Mouse (Mus musculus) liver, embryonic 12.5 days (tissue): ENCODE results near the gene Tmem202. TPM values are rescaled to one million over a fixed set of nuclear protein-coding genes. Genes with fewer than 3 reads are reported as not detected.

Experiments used
- ATAC-seq: fragments of 200-750 bp; cut with Nextera tagmentation; 2 replicates; pipeline ENCODE4 v1.8.0; 2017; ENCODE audit warnings: moderate number of reproducible peaks, mild to moderate bottlenecking, moderate library complexity
- H3K27ac ChIP-seq: fragments of 300-500 bp; sonication (generic); 2 replicates; pipeline ENCODE4 v1.5.1; 2016; ENCODE audit warnings: mild to moderate bottlenecking
- H3K27me3 ChIP-seq: fragments of 300-500 bp; sonication (generic); replicated peaks from 2 replicates; pipeline ENCODE4 v1.6.1; 2016; ENCODE audit warnings: mild to moderate bottlenecking, moderate library complexity
- H3K36me3 ChIP-seq: fragments of 300-500 bp; sonication (generic); 2 replicates; pipeline ENCODE4 v1.6.1; 2016; ENCODE audit warnings: mild to moderate bottlenecking, moderate library complexity
- H3K4me1 ChIP-seq: fragments of 300-500 bp; sonication (generic); 2 replicates; pipeline ENCODE4 v1.6.1; 2016
- H3K4me2 ChIP-seq: fragments of 300-500 bp; sonication (generic); 2 replicates; pipeline ENCODE4 v1.6.1; 2016; ENCODE audit warnings: mild to moderate bottlenecking, moderate library complexity
- H3K4me3 ChIP-seq: fragments of 300-500 bp; sonication (generic); 2 replicates; pipeline ENCODE4 v1.5.1; 2016; ENCODE audit warnings: mild to moderate bottlenecking, moderate library complexity
- H3K9ac ChIP-seq: fragments of 300-500 bp; sonication (generic); 2 replicates; pipeline ENCODE4 v1.6.1; 2016; ENCODE audit warnings: mild to moderate bottlenecking, moderate library complexity
- H3K9me3 ChIP-seq: fragments of 300-500 bp; sonication (generic); replicated peaks from 2 replicates; pipeline ENCODE4 v1.6.1; 2016; ENCODE audit warnings: mild to moderate bottlenecking, moderate library complexity
- WGBS: fragments of 180-500 bp; shearing (Covaris S2); methylation state at CpG from one replicate; pipeline ENCODE4 v1.1.7; 2016; ENCODE audit not compliant: insufficient replicate concordance; 5-methylcytosine and 5-hydroxymethylcytosine counted together
- polyA plus RNA-seq: library from polyadenylated mRNA; unstranded; fragments of >200 nt; fragmentation: Nextera tagmentation; extraction: Ambion mirVana; gene quantifications from 2 replicates; pipeline ENCODE4 v1.2.1, GENCODE M21; 2016

The Tmem202 gene
- polyA plus RNA-seq, 1 experiment from 2014 or later = not detected

GRCm38 (mm10) chr9:59486076-59486518, 53.5 kb downstream of the Tmem202 start:
- no peaks in the 10 kb centered on the region for H3K9me3 ChIP-seq
- H3K4me3 ChIP-seq = peak overlapping the region; percentile 99
- no peaks in the 10 kb centered on the region for H3K27me3 ChIP-seq
- H3K27ac ChIP-seq = peak overlapping the region; percentile 99
- H3K9ac ChIP-seq = peak overlapping the region; percentile 92
- H3K4me2 ChIP-seq = peak overlapping the region; percentile 79
- peaks cover 3% of the 10 kb centered on the region; the same call in 1 of the 2 replicates for H3K36me3 ChIP-seq
- H3K4me1 ChIP-seq = peaks cover 38% of the 10 kb centered on the region
- WGBS = under 1% methylated on average over 60 of the region's 71 CpGs
- ATAC-seq = peak; percentile 68

GRCm38 (mm10) chr9:59485511-59486075, 54.1 kb downstream of the Tmem202 start:
- WGBS = under 1% methylated on average over 25 of the region's 34 CpGs
- ATAC-seq = peak; percentile 62
- peaks cover 3% of the 10 kb centered on the region; the same call in 1 of the 2 replicates for H3K36me3 ChIP-seq

GRCm38 (mm10) chr9:59484760-59485159, 54.9 kb downstream of the Tmem202 start:
- peak overlapping the region; percentile 99; the same call in 1 of the 2 replicates for H3K27ac ChIP-seq
- H3K36me3 ChIP-seq = peaks cover 7% of the 10 kb centered on the region
- H3K9me3 ChIP-seq = no peaks in the 10 kb centered on the region
- H3K4me3 ChIP-seq = peak overlapping the region; percentile 99
- peak overlapping the region; percentile 79 for H3K4me2 ChIP-seq
- 8% methylated on average over 7 of the region's 7 CpGs for WGBS
- H3K9ac ChIP-seq = peak overlapping the region; percentile 92
- H3K27me3 ChIP-seq = no peaks in the 10 kb centered on the region
- ATAC-seq = no peak
- H3K4me1 ChIP-seq = peaks cover 41% of the 10 kb centered on the region

More at GRCm38 (mm10) chr9:59485511-59486075, 54.1 kb downstream of the Tmem202 start:
- H3K27me3 ChIP-seq = no peaks in the 10 kb centered on the region
- peak overlapping the region; percentile 99 for H3K4me3 ChIP-seq
- peak overlapping the region; percentile 92 for H3K9ac ChIP-seq
- no peaks in the 10 kb centered on the region for H3K9me3 ChIP-seq
- peak overlapping the region; percentile 79 for H3K4me2 ChIP-seq
- H3K4me1 ChIP-seq = peaks cover 41% of the 10 kb centered on the region
- H3K27ac ChIP-seq = peak overlapping the region; percentile 99

- Histone ChIP-seq H3K27ac (no peak overlapping the region), H3K9ac (no peak overlapping the region), H3K27me3 (no peaks in the 10 kb centered on the region), H3K4me3 (no peak overlapping the region), H3K4me2 (no peak overlapping the region), H3K4me1 (peaks cover 44% of the 10 kb centered on the region), H3K36me3 (peaks cover 7% of the 10 kb centered on the region), H3K9me3 (no peaks in the 10 kb centered on the region)
- ATAC-seq = no peak
- 8% methylated on average over 1 of the region's 1 CpGs for WGBS
These were observed 57.2 kb downstream of the Tmem202 start for GRCm38 (mm10) chr9:59482419-59482818.

- Histone ChIP-seq H3K27ac (no peak overlapping the region), H3K4me2 (no peak overlapping the region), H3K36me3 (peaks cover 35% of the 10 kb centered on the region), H3K9me3 (no peaks in the 10 kb centered on the region), H3K9ac (no peak overlapping the region), H3K4me1 (peaks cover 31% of the 10 kb centered on the region; the same call in 1 of the 2 replicates), H3K4me3 (no peak overlapping the region), H3K27me3 (no peaks in the 10 kb centered on the region)
- ATAC-seq = no peak
- WGBS = 78% methylated on average over 2 of the region's 2 CpGs
These were observed 63.0 kb downstream of the Tmem202 start for GRCm38 (mm10) chr9:59476617-59477016.

- Histone ChIP-seq H3K27me3 (no peaks in the 10 kb centered on the region), H3K4me1 (peaks cover 32% of the 10 kb centered on the region), H3K4me2 (no peak overlapping the region), H3K9me3 (no peaks in the 10 kb centered on the region), H3K9ac (no peak overlapping the region), H3K27ac (no peak overlapping the region), H3K36me3 (peaks cover 38% of the 10 kb centered on the region), H3K4me3 (no peak overlapping the region)
- ATAC-seq = no peak
- 38% methylated on average over 1 of the region's 1 CpGs for WGBS
These were observed 64.8 kb downstream of the Tmem202 start for GRCm38 (mm10) chr9:59474838-59475237.

GRCm38 (mm10) chr9:59473171-59473570, 66.5 kb downstream of the Tmem202 start:
- Histone ChIP-seq H3K9ac (no peak overlapping the region), H3K27ac (no peak overlapping the region), H3K4me1 (peaks cover 31% of the 10 kb centered on the region), H3K4me2 (no peak overlapping the region), H3K36me3 (peaks cover 37% of the 10 kb centered on the region), H3K4me3 (no peak overlapping the region), H3K9me3 (no peaks in the 10 kb centered on the region), H3K27me3 (no peaks in the 10 kb centered on the region)
- WGBS = 71% methylated on average over 2 of the region's 2 CpGs
- ATAC-seq = no peak

GRCm38 (mm10) chr9:59469446-59469845, 70.2 kb downstream of the Tmem202 start:
- ATAC-seq = no peak
- H3K27ac ChIP-seq = no peak overlapping the region
- no peak overlapping the region for H3K4me3 ChIP-seq
- H3K4me2 ChIP-seq = no peak overlapping the region
- peaks cover 14% of the 10 kb centered on the region for H3K4me1 ChIP-seq
- H3K9ac ChIP-seq = no peak overlapping the region
- no peaks in the 10 kb centered on the region for H3K27me3 ChIP-seq
- H3K36me3 ChIP-seq = peaks cover 25% of the 10 kb centered on the region
- WGBS = 65% methylated on average over 1 of the region's 1 CpGs
- H3K9me3 ChIP-seq = no peaks in the 10 kb centered on the region

Other genes with a start within 250 kb of the Tmem202 start
- 27.4 and 28.8 TPM in 2 replicates for gene Adpgk, start 248.3 kb downstream of the Tmem202 start, polyA plus RNA-seq
- 2.8 and 3.3 TPM in 2 replicates for gene Bbs4, start 186.3 kb downstream of the Tmem202 start, polyA plus RNA-seq
- gene Arih1, start 53.2 kb downstream of the Tmem202 start, polyA plus RNA-seq = 13.7 and 15.9 TPM in 2 replicates
- 42.4 and 42.5 TPM in 2 replicates for gene Hexa, start 307 bp downstream of the Tmem202 start, polyA plus RNA-seq
- 0.11 TPM in 1 of 2 replicates, not detected in the other for gene Celf6, start 38.1 kb upstream of the Tmem202 start, polyA plus RNA-seq
- 6.4 and 7.5 TPM in 2 replicates for gene Parp6, start 77.4 kb upstream of the Tmem202 start, polyA plus RNA-seq
- gene Pkm, start 116.5 kb upstream of the Tmem202 start, polyA plus RNA-seq = 439 and 489 TPM in 2 replicates
- gene Gramd2, start 140.3 kb upstream of the Tmem202 start, polyA plus RNA-seq = 0.04 and 0.07 TPM in 2 replicates
- gene Senp8, start 210.9 kb upstream of the Tmem202 start, polyA plus RNA-seq = 5.0 and 5.7 TPM in 2 replicates
- gene Myo9a, start 211.0 kb upstream of the Tmem202 start, polyA plus RNA-seq = 4.9 and 5.0 TPM in 2 replicates